Mouse (Mus musculus) regulatory T cell (primary cell): ENCODE results near the gene Dpep1.

Experiments
- in situ Hi-C: fragments of 300-600 bp; cut with MboI, MseI; formaldehyde crosslinking; loops from one replicate; pipeline ENCODE4 v1.15.1; 2025; ENCODE audit warnings: high pct_unique_total_duplicates

The Dpep1 gene

DNA sequence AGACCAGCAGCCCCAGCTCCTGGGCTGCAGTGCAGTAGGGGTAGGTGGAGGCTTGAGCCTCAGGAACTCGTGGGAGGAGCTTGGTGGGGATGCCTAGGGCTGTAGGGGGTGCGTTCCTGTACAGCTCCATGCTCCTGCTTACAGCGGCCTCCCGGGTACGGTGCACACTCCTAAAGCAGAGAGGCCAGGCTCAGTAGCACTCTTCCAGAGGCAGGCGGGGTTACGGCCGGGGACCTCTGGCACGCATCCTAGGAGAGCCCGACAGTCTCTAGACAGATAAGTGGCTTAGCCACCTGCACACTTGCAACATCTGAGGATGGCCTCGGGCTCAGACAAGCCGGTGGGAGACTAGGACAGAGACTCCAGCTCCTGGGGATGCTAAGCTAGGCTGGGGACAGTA, 59.5 kb downstream of the Dpep1 start:
- in situ Hi-C loops: loop anchor here (25.0 kb wide), 1 partner anchor 1383 kb away; no protein-coding TSS in a partner anchor

DNA sequence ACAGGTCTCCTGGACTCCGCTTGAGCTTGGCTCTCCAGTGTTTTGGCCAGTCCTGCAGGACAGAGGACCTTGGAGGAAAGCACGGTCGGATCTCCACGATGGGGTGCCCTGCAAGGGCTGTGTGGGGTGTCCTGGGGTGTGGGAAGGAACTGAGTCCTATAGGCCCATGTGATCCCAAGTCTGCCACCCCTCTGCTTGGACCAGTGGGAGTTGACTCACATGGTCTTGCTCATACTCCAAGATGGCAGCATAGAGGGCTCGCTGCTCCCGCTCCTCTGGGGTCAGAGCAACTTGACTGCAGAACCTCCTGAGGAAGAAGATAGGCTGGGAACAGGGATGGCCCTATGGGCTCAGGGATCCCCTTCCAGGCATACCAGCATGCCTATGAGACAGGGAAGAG, 61.7 kb downstream of the Dpep1 start:
- in situ Hi-C loops: loop anchor here (25.0 kb wide), 1 partner anchor 1385 kb away; no protein-coding TSS in a partner anchor

DNA sequence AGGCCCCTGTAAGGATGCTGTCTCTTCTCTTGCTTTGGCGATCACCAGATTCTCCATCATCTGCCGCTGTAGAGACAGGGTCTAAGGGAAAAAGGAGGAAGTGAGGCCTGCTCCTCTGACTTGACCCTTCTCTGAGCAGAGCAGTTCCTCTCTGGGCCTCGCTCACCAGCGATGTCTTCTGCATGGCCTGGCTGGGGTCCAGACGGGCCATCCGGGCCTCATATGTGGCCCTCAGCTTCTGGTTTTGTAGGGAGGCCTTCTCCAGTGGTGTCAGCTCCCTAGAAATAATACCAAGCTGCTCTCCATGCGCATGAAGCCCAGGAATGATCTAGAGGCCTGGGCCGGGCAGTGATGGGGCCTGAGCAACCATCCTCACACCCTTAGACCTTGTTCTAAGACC, 62.6 kb downstream of the Dpep1 start:
- in situ Hi-C loops: loop anchor here (25.0 kb wide), 1 partner anchor 1386 kb away; no protein-coding TSS in a partner anchor

GRCm38 (mm10) chr8:123250940-123251339, 64.9 kb downstream of the Dpep1 start:
- in situ Hi-C loops: no loop called here
